Mouse (Mus musculus): ENCODE results near the gene Ms4a6b.

DNA sequence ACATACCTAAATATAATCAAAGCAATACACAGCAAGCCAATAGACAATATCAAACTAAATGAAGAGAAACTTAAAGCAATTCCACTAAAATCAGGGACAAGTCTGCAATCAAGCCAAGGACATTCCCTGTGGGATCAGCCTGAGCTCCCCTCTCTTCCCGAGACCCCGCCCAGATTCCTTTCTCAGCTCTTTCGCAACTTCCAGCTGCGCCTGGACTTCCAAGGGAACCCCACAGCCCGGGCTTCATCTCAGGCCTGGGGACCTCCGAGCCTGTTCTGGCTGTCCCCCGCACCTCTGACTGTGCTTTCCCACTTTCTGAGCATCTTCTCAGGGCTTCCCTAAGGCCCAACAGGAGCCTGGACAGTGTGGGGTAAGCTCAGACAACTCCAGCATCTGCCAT lies 20.3 kb downstream of the Ms4a6b start, which contains the start of gene Ms4a4d:
- TF ChIP-seq CTCF (IDR thresholded peaks at IDR 0.05; ENCODE audit: low read depth, low read length): no peak
- no peak for TF ChIP-seq POLR2A (IDR thresholded peaks at IDR 0.05; ENCODE audit: borderline replicate concordance, low read depth, low read length)
